Mouse (Mus musculus): ENCODE measurements at regions not wholly inside any gene's neighbourhood (a gene's known extent, or its start where the extent isn't known, plus 50 kb on each side); places are given as distances from the start of the nearest gene placed in this dataset.

- TF ChIP-seq CTCF (IDR thresholded peaks at IDR 0.05; ENCODE audit: borderline replicate concordance, extremely low read depth, insufficient read depth, insufficient read length) (no peak), POLR2A (IDR thresholded peaks at IDR 0.05; ENCODE audit: borderline replicate concordance, extremely low read depth, insufficient read depth, insufficient read length, poor library complexity, severe bottlenecking) (no peak)
Measured at GRCm38 (mm10) chr9:24884011-24884410, 109.9 kb upstream of the Tbx20 start.
